Mouse (Mus musculus) T-helper 1 cell (primary cell): ENCODE data around the gene Cym.

Experiments used
- in situ Hi-C: fragments of 300-600 bp; cut with MboI, MseI; formaldehyde crosslinking; loops from one replicate; pipeline ENCODE4 v1.15.1; 2025; ENCODE audit warnings: high pct_unique_total_duplicates

Gene Cym

GRCm38 (mm10) chr3:107221608-107222007 is at the start of gene Cym:
Cym (minus strand) TSS chr3:107221732.
- in situ Hi-C loops, result no loop called here

DNA sequence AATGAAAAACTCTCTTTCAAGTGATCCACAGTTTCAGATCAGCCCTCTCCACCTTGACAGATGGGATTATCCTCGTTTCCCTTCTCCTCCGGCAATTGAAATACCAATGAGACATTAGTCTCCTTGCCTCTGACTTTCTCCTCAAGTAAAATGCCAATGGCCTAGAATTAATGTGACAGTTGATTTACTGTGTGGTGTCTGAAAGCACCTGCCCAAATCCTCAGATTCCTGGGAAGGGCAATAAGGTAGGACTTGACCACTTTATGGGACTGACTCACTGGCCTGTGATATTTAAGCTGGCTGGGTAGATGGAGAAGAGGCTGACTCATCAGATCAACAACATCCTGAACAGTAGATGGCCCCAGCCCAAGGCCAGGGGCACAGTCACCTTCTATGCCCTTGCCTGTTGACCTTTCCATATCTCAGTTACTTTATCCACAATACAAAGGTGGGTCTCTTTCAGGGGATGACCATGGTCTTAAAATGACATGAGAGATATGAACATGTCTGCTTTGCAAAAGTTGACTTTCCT is 45.3 kb upstream of the Cym start:
- in situ Hi-C loops, result loop anchor here (5.0 kb wide), 1 partner anchor 65 kb away; no protein-coding TSS in a partner anchor

GRCm38 (mm10) chr3:107261851-107262165 is 40.3 kb upstream of the Cym start:
- in situ Hi-C loops, result no loop called here

- in situ Hi-C loops, result no loop called here
These were observed 39.7 kb upstream of the Cym start for GRCm38 (mm10) chr3:107260956-107261850.

DNA sequence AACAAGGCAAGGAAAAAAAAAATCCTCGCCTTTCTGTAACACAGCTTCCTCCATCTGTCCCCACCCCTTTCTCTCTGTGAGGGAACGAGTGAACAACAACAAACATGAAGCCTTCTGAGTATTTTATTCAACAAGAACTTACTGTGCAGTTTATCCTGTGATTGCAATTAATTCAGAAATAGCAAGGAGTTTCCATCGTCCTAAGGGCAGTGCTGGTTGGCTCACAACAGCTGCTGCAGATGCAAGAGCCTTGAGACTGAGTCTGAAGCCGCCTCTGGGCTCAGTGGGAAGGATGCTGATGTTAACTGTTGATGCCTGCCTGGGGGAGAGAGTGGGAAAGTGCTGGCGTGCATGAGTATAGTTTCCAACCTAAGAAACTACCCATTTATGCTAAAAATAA is 36.4 kb upstream of the Cym start:
- in situ Hi-C loops, result no loop called here

DNA sequence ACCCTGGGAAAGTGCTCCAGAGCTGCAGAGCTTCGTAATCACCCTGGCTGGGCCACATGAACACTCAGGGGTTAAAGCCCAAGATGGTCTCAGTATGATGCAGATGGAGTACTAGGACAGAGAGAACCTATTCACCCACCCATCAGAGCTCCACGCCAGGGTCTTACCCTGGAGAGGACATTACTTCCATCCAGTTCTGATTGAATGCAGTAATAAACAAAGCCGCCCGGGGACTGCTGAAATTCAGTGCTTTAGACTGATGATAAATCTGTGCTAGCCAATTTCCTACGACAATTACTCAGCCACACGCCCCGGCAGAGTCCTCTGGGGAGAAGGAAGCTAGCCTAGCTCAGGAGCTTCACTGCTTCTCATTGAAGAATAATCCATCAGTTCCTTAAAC is 35.2 kb upstream of the Cym start:
- in situ Hi-C loops, result no loop called here

GRCm38 (mm10) chr3:107255992-107256391 is 34.5 kb upstream of the Cym start:
- in situ Hi-C loops, result no loop called here

GRCm38 (mm10) chr3:107253925-107254324 is 32.4 kb upstream of the Cym start:
- in situ Hi-C loops, result no loop called here

- in situ Hi-C loops, result no loop called here
These were observed 30.5 kb upstream of the Cym start for GRCm38 (mm10) chr3:107252035-107252434.

DNA sequence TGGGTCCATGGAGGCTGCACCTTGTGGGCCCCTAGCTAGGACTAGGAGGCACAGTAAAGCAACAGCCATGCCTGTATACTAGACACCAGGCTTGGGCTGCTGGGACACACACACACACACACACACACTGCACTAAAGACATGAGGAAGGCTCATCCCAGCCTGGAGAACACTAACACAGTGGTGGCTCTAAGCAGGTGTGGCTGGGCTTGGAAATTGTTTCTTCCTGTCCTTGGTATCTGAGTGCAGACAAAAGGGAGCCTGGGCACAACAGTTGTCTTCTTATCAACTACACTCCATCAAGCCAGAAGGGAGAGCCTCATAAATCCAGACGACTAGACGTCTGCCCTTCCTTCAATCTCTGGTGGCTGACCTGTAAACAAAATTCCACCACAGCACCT is 28.8 kb upstream of the Cym start:
- in situ Hi-C loops, result no loop called here

- in situ Hi-C loops, result no loop called here
These were observed 27.5 kb upstream of the Cym start for GRCm38 (mm10) chr3:107249042-107249441.

DNA sequence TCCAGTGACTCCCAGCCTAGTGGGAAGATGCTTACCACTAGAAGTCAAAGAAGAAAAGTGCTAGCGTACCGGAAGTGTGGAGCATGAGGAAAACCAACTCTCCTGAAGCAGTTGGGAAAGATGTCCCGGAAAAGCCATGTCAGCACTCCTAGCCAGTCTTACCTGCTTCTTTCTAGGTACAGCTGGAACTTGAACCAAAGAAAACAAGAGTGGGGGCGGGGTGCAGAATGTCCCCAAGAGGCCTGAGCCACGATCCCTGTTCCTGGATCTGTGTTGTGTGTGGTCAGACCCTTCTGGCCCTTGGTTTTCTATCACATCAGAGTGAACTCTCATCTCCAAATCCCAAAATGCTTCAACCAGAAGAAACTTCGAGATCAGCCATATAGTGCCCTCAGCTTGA is 25.3 kb upstream of the Cym start:
- in situ Hi-C loops, result no loop called here

- in situ Hi-C loops, result loop anchor here (5.0 kb wide), 1 partner anchor 221 kb away; no protein-coding TSS in a partner anchor
These were observed 20.0 kb upstream of the Cym start for GRCm38 (mm10) chr3:107241389-107242094.

GRCm38 (mm10) chr3:107239607-107240006 is 18.1 kb upstream of the Cym start, which contains the start of gene Prok1:
Prok1 (minus strand) TSS chr3:107239707.
- in situ Hi-C loops, result loop anchor here (5.0 kb wide), 1 partner anchor 223 kb away; no protein-coding TSS in a partner anchor

DNA sequence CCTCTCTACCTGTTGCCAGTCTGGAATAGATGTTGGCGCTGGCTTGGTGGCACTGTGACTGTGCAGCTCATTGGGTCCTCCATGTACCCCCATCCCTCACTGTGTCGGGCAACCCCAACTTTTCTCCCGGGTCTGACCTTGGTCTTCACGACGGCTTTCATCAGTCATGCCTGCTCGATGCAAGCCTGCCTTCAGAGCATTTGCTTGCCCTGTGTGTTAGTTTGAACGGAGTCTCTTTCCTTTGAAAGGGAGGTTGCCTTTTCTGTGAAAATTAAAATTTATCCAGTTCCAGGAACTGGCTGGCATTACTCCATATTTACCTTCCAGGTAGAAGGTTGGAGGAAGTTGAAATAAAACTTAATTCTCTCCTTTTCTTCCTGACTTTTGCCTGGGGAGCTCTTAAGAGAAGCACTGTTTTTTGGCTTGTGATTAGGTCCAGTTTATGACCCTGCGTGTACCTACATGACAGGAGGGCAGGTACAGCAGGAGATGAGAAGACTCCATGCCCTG is 17.0 kb upstream of the Cym start:
- in situ Hi-C loops, result no loop called here

DNA sequence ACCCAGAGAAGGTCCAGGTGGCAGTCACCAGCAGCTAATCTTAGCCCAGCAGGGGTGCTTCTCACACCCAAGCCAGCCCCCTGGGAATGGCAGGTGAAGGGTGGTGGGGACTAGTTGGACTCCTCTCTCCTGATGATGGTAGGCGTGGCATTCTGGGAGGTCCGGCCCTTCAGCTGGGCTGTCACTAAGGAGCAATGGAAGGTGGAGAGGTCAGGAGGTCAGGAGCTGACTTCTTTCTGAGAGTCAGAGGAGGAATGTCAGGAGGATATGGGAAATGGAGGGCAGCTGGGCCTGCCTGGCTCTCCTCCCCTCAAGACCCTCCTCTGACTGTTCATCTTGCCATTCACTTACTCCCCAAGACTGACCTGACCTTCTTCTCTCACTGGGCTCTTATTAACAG is 16.5 kb upstream of the Cym start:
- in situ Hi-C loops, result no loop called here

- in situ Hi-C loops, result loop anchor here (5.0 kb wide), 1 partner anchor 38 kb away; no protein-coding TSS in a partner anchor
These were observed 12.4 kb upstream of the Cym start for GRCm38 (mm10) chr3:107233945-107234344.

GRCm38 (mm10) chr3:107233351-107233813 is 11.8 kb upstream of the Cym start:
- in situ Hi-C loops, result loop anchor here (5.0 kb wide), 1 partner anchor 39 kb away; no protein-coding TSS in a partner anchor

GRCm38 (mm10) chr3:107231202-107231601 is 9.7 kb upstream of the Cym start:
- in situ Hi-C loops, result loop anchor here (5.0 kb wide), 1 partner anchor 41 kb away; no protein-coding TSS in a partner anchor

- in situ Hi-C loops, result loop anchor here (5.0 kb wide), 1 partner anchor 42 kb away; no protein-coding TSS in a partner anchor
These were observed 9.0 kb upstream of the Cym start, which contains the start of gene A630076J17Rik for GRCm38 (mm10) chr3:107230527-107230926. A630076J17Rik (plus strand) TSS chr3:107230614.

GRCm38 (mm10) chr3:107229822-107230221 is 8.3 kb upstream of the Cym start:
- in situ Hi-C loops, result loop anchor here (5.0 kb wide), 1 partner anchor 42 kb away; no protein-coding TSS in a partner anchor

GRCm38 (mm10) chr3:107229221-107229620 is 7.7 kb upstream of the Cym start:
- in situ Hi-C loops, result no loop called here
